In genomic region chr16:14058541-14058940, GRCm38 (mm10) we compare ENCODE assay signal across 15 mouse cellular contexts.
DNase-seq lines count a peak whose midpoint lies in the region; ATAC-seq and TF ChIP-seq lines count a peak whose summit lies in the region.
"Had no signal": no experiment of that assay in that cellular context is flagged by ENCODE, and none has a peak within 500 bp of the region (broad histone marks: within the 10 kb centered on the region; RNA-seq: fewer than 3 reads in every experiment).

No protein-coding gene starts in this region.

- H3K27me3 ChIP-seq in stomach, embryonic 14.5 days (ENCODE audit: control insufficient read depth, insufficient read depth, low read length) = no peaks in the 10 kb centered on the region
- H3K27me3 ChIP-seq in stomach, postnatal 0 days (ENCODE audit: control insufficient read depth, insufficient read depth, low read length) = no peaks in the 10 kb centered on the region
- H3K27me3 ChIP-seq in forebrain, embryonic 12.5 days = no peaks in the 10 kb centered on the region; the same call in 1 of the 2 replicates
- no peaks in the 10 kb centered on the region for H3K27me3 ChIP-seq in midbrain, embryonic 11.5 days (ENCODE audit: control insufficient read depth, insufficient read depth, low read length)
- H3K27me3 ChIP-seq: liver, embryonic 13.5 days had no signal

- H3K4me3 ChIP-seq in stomach, embryonic 14.5 days (ENCODE audit: low read depth, low read length) = no peak overlapping the region
- no peak overlapping the region for H3K4me3 ChIP-seq in stomach, postnatal 0 days (ENCODE audit: low read depth, low read length)
- no peak overlapping the region for H3K4me3 ChIP-seq in forebrain, embryonic 12.5 days (replicated peaks)
- no peak overlapping the region for H3K4me3 ChIP-seq in midbrain, embryonic 11.5 days (ENCODE audit: low read depth, low read length)
- H3K4me3 ChIP-seq: liver, embryonic 13.5 days had no signal

- no peak for DNase-seq in stomach, postnatal 0 days (ENCODE audit: low spot score)
- no peak for DNase-seq in midbrain, embryonic 11.5 days (ENCODE audit: low spot score, missing footprints)
- no peak for DNase-seq in kidney, postnatal 10 days
- DNase-seq in left cerebral cortex, postnatal 25 days (ENCODE audit: low spot score in 2 of 2) = no peak
- no peak for DNase-seq in kidney, adult 18-20 months
- DNase-seq: cerebellum, adult 2 months; left cerebral cortex, postnatal 4 days; liver, embryonic 13.5 days; lung, postnatal 14 days; right cerebral cortex, postnatal 25 days; thymus, adult 2 months had no signal

- ATAC-seq in stomach, embryonic 14.5 days (ENCODE audit: insufficient number of reproducible peaks, insufficient read depth, low FRiP score, low read depth) = 0 out of 2 replicates have a peak, but pooled peaks have one; percentile 46
- ATAC-seq in stomach, postnatal 0 days (ENCODE audit: low FRiP score, low TSS enrichment) = no peak
- ATAC-seq in forebrain, embryonic 12.5 days (ENCODE audit: low FRiP score) = peak; percentile 77; the same call in 1 of the 2 replicates
- ATAC-seq in midbrain, embryonic 11.5 days (ENCODE audit: low FRiP score) = 0 out of 2 replicates have a peak, but pooled peaks have one; percentile 42
- ATAC-seq: hindbrain, postnatal 0 days had no signal

- no peaks in the 10 kb centered on the region for H3K36me3 ChIP-seq in stomach, embryonic 14.5 days (ENCODE audit: control insufficient read depth, insufficient read depth, low read length)
- no peaks in the 10 kb centered on the region for H3K36me3 ChIP-seq in stomach, postnatal 0 days (ENCODE audit: control insufficient read depth, insufficient read depth, low read length)
- no peaks in the 10 kb centered on the region for H3K36me3 ChIP-seq in forebrain, embryonic 12.5 days (replicated peaks)
- H3K36me3 ChIP-seq in midbrain, embryonic 11.5 days (ENCODE audit: control insufficient read depth, insufficient read depth, low read length) = no peaks in the 10 kb centered on the region
- H3K36me3 ChIP-seq: liver, embryonic 13.5 days had no signal

- no peak overlapping the region for H3K4me2 ChIP-seq in stomach, embryonic 14.5 days (replicated peaks; ENCODE audit: low read depth, low read length)
- H3K4me2 ChIP-seq in stomach, postnatal 0 days (replicated peaks; ENCODE audit: low read depth) = no peak overlapping the region
- H3K4me2 ChIP-seq in forebrain, embryonic 12.5 days = no peak overlapping the region
- H3K4me2 ChIP-seq in midbrain, embryonic 11.5 days = no peak overlapping the region
- H3K4me2 ChIP-seq: liver, embryonic 13.5 days had no signal

- H3K27ac ChIP-seq in stomach, embryonic 14.5 days (ENCODE audit: low read length) = no peak overlapping the region
- no peak overlapping the region for H3K27ac ChIP-seq in stomach, postnatal 0 days (replicated peaks)
- H3K27ac ChIP-seq in forebrain, embryonic 12.5 days = 0 out of 2 replicates have a peak overlapping the region, but pooled peaks have one; percentile 61
- H3K27ac ChIP-seq in midbrain, embryonic 11.5 days (ENCODE audit: low read depth, low read length) = no peak overlapping the region
- H3K27ac ChIP-seq: hindbrain, postnatal 0 days; kidney, postnatal 0 days; liver, embryonic 13.5 days had no signal

- no peaks in the 10 kb centered on the region for H3K4me1 ChIP-seq in stomach, embryonic 14.5 days (ENCODE audit: control insufficient read depth, insufficient read depth, low read length)
- no peaks in the 10 kb centered on the region for H3K4me1 ChIP-seq in stomach, postnatal 0 days (replicated peaks; ENCODE audit: control insufficient read depth, insufficient read depth)
- peaks cover 15% of the 10 kb centered on the region for H3K4me1 ChIP-seq in forebrain, embryonic 12.5 days
- no peaks in the 10 kb centered on the region; the same call in 1 of the 2 replicates for H3K4me1 ChIP-seq in midbrain, embryonic 11.5 days (ENCODE audit: control insufficient read depth, insufficient read depth, low read length)
- H3K4me1 ChIP-seq: liver, embryonic 13.5 days had no signal

- no peaks in the 10 kb centered on the region for H3K9me3 ChIP-seq in stomach, embryonic 14.5 days (ENCODE audit: control insufficient read depth, low read depth, low read length)
- H3K9me3 ChIP-seq in stomach, postnatal 0 days (ENCODE audit: control insufficient read depth, low read length) = no peaks in the 10 kb centered on the region
- no peaks in the 10 kb centered on the region for H3K9me3 ChIP-seq in forebrain, embryonic 12.5 days
- no peaks in the 10 kb centered on the region for H3K9me3 ChIP-seq in midbrain, embryonic 11.5 days (ENCODE audit: control insufficient read depth, low read length)
- H3K9me3 ChIP-seq: liver, embryonic 13.5 days had no signal

- no peak for TF ChIP-seq CTCF in stomach, postnatal 0 days (IDR thresholded peaks at IDR 0.05; ENCODE audit: low read depth)

- H3K9ac ChIP-seq in stomach, embryonic 14.5 days (replicated peaks; ENCODE audit: low read depth, low read length) = no peak overlapping the region
- H3K9ac ChIP-seq in stomach, postnatal 0 days (ENCODE audit: low read length) = no peak overlapping the region
- H3K9ac ChIP-seq in forebrain, embryonic 12.5 days = no peak overlapping the region
- H3K9ac ChIP-seq in midbrain, embryonic 11.5 days (ENCODE audit: low read length) = no peak overlapping the region
- H3K9ac ChIP-seq: liver, embryonic 13.5 days had no signal

- TF ChIP-seq EP300 in stomach, postnatal 0 days (optimal IDR thresholded peaks at IDR 0.05) = no peak

- WGBS in stomach, embryonic 14.5 days = 19% methylated on average over 1 of the region's 1 CpGs
- 24% methylated on average over 1 of the region's 1 CpGs for WGBS in stomach, postnatal 0 days
- WGBS in forebrain, embryonic 12.5 days = 0% methylated on average over 1 of the region's 1 CpGs
- WGBS in midbrain, embryonic 11.5 days = 6% methylated on average over 1 of the region's 1 CpGs

- intact Hi-C loops in left cerebral cortex, postnatal 25 days (cut with DNase I) = no loop called here
